Mouse (Mus musculus): ENCODE measurements around the gene Tyk2. TPM values are rescaled to one million over a fixed set of nuclear protein-coding genes. Genes with fewer than 3 reads are reported as not detected.

The Tyk2 gene
- total RNA-seq, 2 experiments from 2014 or later, result 14.0 to 14.5 TPM

- DNase-seq (ENCODE audit: low spot score in 2 of 2), result no peak
Observed at GRCm38 (mm10) chr9:21067006-21067684, 63.9 kb downstream of the Tyk2 start, which contains the start of gene Zglp1. Gene Zglp1, minus strand, starts transcription at chr9:21067093.

DNA sequence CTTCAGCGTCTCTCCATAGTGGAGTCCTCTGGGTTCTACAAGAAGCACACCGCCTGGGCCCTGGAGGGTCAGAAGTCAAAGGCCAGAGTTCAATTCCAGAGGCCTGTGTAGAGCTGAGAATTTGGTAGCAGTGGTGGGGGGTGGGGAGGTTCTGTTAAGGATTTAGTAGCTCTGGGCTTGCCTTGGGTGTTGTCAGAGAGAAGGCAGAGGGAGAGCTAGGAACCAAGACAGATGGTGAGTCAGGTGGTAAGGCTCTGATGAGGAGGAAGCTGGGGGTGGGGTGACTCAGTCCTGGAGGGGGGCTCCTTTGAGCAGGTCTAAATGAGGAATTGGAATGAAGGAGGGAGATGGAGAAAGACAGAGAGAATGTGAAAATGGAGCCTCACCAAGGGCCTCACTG is 68.1 kb downstream of the Tyk2 start:
- DNase-seq (ENCODE audit: low spot score in 2 of 2), result no peak

Small RNAs within 50 kb of the gene (microRNA-seq; reads per million reads assigned to microRNA genes)
- gene Mir7082 (ENCODE audit: borderline number of aligned reads in 2 of 2), result 0.61 to 0.95 reads per million in 2 experiments

Other genes starting within 250 kb of the Tyk2 start
- 10 to 100 TPM; 39.8 to 41.1 TPM for gene Ppan, start 243.1 kb downstream of the Tyk2 start, total RNA-seq (2021)
- 100 to 1,000 TPM; 156 to 162 TPM for gene Eif3g, start 232.6 kb downstream of the Tyk2 start, total RNA-seq (2021)
- 10 to 100 TPM; 33.6 to 34.9 TPM for gene Dnmt1, start 171.4 kb downstream of the Tyk2 start, total RNA-seq (2021)
- gene S1pr2, start 154.5 kb downstream of the Tyk2 start, total RNA-seq (2021), result 10 to 100 TPM; 18.3 to 22.0 TPM
- 100 to 1,000 TPM; 122 to 124 TPM for gene Mrpl4, start 128.5 kb downstream of the Tyk2 start, total RNA-seq (2021)
- gene Icam1, start 115.3 kb downstream of the Tyk2 start, total RNA-seq (2021), result 10 to 100 TPM in 1 of 2 experiments, 1 to 10 TPM in 1; 9.0 to 31.8 TPM
- 1 to 10 TPM; 1.2 to 4.8 TPM for gene Icam4, start 101.9 kb downstream of the Tyk2 start, total RNA-seq (2021)
- gene Icam5, start 99.2 kb downstream of the Tyk2 start, total RNA-seq (2021), result under 1 TPM; 0.13 to 0.23 TPM
- gene Zglp1, start 64.2 kb downstream of the Tyk2 start, total RNA-seq (2021), result not detected
- under 1 TPM; 0.53 to 0.80 TPM for gene Gm49373, start 58.1 kb downstream of the Tyk2 start, total RNA-seq (2021)
- 10 to 100 TPM; 38.3 to 39.2 TPM for gene Fdx1l, start 57.6 kb downstream of the Tyk2 start, total RNA-seq (2021)
- 1 to 10 TPM; 1.8 to 1.9 TPM for gene Gm38431, start 39.2 kb downstream of the Tyk2 start, total RNA-seq (2021)
- gene Raver1, start 39.2 kb downstream of the Tyk2 start, total RNA-seq (2021), result 10 to 100 TPM; 42.9 to 47.1 TPM
- 100 to 1,000 TPM; 175 to 181 TPM for gene Cdc37, start 18.7 kb upstream of the Tyk2 start, total RNA-seq (2021)
- 10 to 100 TPM in 1 of 2 experiments, 1 to 10 TPM in 1; 6.2 to 13.3 TPM for gene Pde4a, start 34.5 kb upstream of the Tyk2 start, total RNA-seq (2021)
- 10 to 100 TPM; 44.9 to 51.2 TPM for gene Keap1, start 108.1 kb upstream of the Tyk2 start, total RNA-seq (2021)
- 1 to 10 TPM in 1 of 2 experiments, under 1 TPM in 1; 0.50 to 1.0 TPM for gene S1pr5, start 117.2 kb upstream of the Tyk2 start, total RNA-seq (2021)
- gene Atg4d, start 134.1 kb upstream of the Tyk2 start, total RNA-seq (2021), result 10 to 100 TPM; 39.9 to 52.6 TPM
- 10 to 100 TPM; 31.1 to 34.9 TPM for gene Kri1, start 156.7 kb upstream of the Tyk2 start, total RNA-seq (2021)
- 10 to 100 TPM in 1 of 2 experiments, 1 to 10 TPM in 1; 9.1 to 11.8 TPM for gene Cdkn2d, start 160.2 kb upstream of the Tyk2 start, total RNA-seq (2021)
- gene Ap1m2, start 181.1 kb upstream of the Tyk2 start, total RNA-seq (2021), result not detected
- 10 to 100 TPM; 36.3 to 48.3 TPM for gene Slc44a2, start 189.5 kb upstream of the Tyk2 start, total RNA-seq (2021)
- 10 to 100 TPM; 56.5 to 59.6 TPM for gene Ilf3, start 236.6 kb upstream of the Tyk2 start, total RNA-seq (2021)